Mouse (Mus musculus) kidney, adult 8-10 months (tissue): ENCODE measurements at regions not wholly inside any gene's neighbourhood (a gene's known extent, or its start where the extent isn't known, plus 50 kb on each side); places are given as distances from the start of the nearest gene placed in this dataset.
"Not testable (repeated sequence)": the region's sequence is repeated elsewhere in the genome, so short reads cannot be mapped to it uniquely, and the experiment has no call there.

ENCODE experiments used
- DNase-seq, 2 experiments: peaks; one replicate each; pipeline ENCODE4 v3.0.0; 2022

DNA sequence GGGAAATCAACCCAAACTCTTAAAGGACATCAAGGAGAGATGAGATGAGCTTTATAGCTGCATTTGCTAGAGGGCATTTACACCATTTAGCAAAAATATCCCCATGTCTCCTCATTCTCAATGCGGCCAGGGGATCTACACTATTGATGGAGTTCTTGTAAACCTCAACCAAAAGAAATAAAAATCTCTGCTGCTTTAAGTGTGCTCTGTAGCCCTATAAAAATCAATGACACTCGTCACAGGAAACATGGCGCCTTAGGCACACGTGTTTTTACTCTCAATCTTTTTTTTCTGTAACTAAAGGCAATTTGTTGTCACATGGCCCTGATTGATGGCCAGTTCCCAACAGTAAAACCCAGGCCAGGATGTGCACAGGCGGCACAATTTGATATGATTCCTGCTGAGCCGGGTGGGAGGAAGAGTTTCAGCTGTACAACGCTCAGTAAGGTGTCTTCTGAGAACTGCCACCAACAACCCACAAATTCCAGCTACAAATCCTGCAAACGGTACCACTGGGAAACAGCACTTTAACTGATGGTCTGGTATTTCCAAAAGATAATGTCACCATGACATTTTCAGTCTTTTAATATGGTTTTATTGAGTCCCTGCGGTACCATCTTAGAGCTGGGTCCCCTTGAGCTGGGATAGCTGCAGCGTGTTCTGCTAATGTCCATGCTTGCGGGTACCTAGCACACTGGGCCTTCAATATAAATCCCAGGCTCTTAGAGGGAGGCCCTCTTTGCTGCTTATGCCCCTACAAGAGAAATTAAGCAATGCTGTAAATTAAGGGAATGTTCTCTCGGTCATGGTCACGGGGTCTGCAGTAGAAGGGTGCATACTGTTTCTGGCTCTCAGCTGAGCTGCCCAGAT is 78.8 kb downstream of the Tpbg start:
- DNase-seq, result no peak

DNA sequence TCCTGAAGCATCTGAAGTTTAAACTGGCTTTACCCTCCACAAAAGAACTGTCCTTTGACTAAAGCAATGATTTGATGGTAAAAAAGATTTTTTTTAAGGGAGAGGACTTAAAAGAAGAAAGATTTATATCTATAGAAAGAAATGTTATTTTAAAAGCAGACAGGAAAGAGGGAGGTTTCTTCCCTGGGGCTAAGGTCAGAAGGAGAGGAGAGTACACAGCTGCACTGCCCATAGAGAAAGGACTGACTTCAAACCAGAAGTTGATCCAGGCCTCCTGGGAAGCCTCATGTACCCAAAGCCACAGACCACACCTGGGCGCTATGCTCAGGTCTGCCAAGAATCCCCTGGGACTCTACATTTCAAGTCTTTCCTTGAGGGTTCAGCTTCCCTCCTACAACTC is 83.1 kb downstream of the Tpbg start:
- no peak for DNase-seq

DNA sequence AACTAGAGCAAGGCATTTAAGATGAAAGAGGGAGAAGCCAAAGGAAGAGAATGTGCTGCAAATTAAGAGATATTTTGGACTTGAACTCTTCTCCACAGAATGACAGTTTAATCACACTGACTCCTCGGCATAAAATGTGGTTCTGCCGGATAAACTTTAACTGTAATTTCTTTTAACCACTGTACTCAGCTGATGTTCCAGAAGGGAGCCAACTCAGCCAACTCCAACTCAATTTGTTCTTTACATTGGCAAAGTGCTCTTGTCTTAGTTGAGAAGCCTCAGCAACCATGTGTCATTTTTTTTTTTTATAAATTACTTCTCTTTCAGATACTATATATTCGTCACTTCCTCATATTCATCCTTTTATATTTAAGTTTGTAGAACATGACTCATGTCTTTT is 90.0 kb downstream of the Tpbg start:
- no peak for DNase-seq

DNA sequence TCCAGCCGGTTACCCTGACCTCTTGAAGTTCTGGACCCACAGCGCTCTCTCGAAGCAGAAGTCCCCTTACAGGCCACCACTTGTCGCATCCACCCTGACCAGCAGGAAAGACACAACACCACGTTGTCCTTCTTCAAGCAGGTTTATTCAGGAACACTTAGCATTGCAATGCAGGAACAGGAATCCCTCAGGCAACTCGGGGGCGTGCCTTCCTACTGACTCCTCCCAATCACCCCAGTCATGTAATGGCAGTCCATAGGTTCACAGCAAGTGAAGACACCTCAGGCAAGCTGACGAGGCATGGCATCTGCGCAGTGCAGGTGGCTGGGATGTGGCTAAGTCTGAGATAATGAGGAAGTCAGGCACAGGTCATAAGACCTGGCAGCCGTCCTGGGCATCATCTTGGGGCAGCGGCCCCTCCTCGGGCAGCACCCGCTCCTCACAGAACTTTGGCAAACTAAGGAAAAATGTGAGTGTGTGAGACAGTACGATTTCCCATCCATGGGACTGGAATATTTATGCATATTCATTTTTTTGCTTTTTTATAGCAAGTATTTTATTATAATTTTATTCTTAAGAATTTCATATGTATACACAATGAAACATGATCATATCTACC is 101.0 kb downstream of the Tpbg start:
- not testable (repeated sequence) for DNase-seq

DNA sequence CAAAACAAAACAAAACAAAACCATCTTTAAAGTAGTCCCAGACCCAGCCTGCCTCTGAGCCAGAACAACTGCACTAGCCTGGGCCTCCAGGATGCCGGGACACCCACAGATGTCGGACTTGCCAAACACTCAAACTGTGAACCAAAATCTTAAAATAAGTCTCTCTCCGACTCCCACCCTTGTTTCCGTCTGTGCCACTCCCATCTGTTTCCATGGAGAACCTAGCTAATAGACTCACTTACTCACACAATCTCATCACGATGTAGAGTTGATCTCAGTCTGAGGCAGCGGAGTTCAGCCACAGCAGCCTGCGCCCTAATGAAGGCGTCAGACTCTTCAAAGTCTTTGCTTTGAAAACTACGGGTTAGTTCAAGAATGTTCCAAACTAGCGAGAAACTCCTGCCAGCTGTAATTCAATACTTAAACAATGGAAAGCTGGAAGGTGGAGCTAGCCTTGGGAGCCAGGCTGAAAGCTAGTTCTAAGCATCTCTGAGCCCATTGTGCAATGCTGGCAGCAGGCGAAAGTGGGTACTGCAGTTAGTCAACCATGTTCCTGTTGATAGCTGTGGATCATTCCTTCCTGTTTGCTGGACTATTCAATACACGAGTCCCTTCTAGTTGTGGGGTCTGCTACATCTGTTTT is 106.4 kb downstream of the Tpbg start:
- no peak for DNase-seq

DNA sequence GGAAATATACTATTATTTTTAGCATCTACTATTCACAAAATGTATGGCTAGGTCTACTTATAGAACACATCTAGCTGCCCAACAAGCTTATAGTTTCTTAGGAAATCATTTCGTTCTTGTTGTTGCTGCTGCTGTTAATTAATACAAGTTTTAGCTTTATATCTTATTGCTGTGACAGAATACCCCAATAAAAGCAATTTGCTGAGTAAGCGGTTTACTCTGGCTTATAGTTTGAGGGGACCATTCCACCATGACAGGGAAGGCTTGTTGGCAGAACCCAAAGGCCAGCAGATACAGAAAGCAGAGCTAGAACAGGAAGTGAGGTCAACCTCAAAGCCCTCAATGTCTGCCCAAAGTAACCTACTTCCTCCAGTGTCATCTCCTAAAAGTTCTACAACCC is 109.6 kb downstream of the Tpbg start:
- no peak for DNase-seq

DNA sequence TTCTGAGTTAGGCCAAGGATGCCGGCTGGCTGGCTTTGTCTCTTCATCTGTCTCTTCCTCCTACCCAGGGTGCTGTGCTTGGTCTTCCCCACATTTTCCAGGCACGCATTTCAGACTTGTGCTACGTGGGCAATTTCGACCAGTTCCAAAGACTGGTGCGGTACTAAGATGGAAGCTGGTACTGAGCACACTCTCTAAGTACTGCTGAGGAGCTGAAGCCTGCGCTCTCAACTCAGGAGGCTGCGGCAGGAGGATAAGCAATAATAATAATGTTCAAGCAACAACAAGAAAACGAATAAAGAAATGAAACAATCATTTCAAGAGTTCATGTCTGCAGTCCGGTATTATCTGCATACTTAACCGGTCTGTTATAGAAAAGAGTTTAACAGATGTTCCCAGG is 127.9 kb downstream of the Tpbg start:
- no peak for DNase-seq

DNA sequence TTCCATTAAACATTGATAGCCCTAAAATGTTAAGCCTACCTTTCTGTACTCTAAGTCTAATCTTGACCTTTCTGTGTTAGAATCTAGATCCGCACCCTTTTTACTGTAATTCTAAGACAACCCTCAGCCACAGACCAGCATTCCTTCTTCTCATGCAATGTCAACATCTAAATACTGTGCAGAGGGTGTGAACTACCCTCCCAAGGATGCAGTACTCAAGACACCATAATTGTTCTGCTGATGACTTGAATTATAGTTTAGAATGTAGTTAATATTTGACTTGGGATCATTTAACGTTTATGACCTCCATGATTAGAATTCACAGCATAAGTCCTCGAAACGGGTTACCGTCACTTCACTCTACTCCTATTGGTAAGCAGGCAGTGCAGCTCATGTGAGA is 139.2 kb downstream of the Tpbg start:
- DNase-seq, result no peak

DNA sequence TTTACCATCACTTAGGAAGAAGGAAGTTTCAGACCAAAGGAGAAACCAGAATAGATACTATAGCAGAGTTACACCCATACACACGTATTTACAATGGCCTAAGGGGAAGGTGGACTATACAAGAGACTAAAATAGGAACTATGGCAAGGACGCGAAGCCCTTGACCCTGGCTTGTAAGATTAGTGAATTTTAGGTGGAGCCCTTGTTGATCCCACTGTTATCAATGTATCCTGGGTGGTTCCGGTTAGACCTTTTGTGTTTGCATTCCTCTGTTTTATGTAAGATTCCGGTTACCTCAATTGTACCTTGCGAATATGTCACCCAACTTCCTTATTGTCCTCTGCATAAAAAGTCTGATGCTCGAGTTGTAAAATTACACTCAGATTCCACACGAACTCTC is 141.3 kb downstream of the Tpbg start:
- DNase-seq, result not testable (repeated sequence)

DNA sequence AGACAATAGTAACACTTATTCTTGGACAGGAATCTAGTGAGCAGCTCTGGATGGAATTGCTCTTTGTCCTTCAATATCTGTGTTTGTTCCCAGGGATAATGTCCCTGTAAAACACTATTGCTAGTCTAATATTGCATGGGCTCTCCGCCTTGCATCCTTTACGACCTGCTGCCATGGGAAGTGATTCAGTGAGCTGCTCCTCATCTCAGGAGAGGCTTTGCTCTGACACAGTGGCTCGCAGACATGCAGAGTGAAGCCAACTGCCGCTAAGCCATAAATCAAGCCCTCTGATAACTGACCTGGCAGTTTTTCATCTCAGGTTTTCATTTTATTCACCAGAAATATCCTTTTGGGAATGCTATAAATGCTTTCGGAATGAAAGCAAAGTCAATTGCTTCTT is 143.5 kb downstream of the Tpbg start:
- DNase-seq, result no peak

DNA sequence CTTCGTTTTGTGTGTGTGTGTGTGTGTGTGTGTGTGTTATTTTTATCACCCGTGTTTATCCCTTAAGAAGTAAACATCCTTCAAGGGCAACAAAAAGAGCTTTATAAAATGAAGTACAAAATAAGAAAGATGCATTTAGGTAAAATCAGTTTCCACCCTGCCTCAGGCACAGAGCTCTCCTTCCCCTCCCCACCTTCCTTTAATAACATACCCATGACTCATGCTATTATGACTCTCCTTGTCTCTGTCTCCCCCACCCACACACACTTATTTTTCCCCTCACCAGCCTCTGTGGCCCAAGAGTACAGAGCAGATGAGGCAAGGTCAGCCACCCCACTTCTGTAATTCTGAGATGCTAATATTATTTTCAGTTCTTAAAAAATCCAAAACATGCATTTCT is 144.0 kb downstream of the Tpbg start:
- DNase-seq, result no peak

DNA sequence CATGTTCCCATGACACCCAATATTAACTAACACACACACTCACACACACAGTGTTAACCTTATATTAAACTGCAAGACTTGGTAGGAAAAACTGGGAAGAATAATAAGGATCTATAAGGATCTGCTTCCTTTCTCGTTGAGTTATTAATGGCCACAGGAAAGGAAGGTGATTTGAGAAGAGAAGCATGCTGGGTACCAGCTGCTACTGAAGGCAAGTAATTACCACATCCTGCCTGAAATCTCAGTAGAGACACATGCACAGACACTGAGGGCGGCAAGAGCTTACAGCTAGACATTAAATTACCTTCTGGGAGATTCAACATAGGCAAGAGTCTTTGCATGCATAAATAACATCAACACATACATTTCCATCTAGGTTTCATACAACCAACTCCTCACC is 160.8 kb downstream of the Tpbg start:
- no peak for DNase-seq

DNA sequence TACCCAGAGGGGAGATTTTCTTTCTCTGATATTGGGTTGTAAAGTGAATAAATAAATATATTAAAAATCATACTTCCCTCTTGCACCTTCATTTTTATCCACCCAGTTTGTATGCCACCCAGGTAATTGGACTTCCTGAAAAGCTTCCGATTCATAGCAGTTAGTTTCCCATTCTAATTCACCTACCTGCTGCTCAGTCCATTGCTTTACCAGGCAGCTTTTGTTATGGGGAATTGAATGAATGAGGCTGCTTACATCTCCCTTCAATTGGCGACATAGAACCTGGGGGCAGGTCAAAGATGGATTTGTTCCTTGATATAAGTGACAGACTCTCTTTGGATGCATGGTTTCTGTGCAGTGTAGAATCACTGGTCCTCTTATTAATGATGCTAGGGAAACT is 169.5 kb downstream of the Tpbg start:
- DNase-seq, result no peak

DNA sequence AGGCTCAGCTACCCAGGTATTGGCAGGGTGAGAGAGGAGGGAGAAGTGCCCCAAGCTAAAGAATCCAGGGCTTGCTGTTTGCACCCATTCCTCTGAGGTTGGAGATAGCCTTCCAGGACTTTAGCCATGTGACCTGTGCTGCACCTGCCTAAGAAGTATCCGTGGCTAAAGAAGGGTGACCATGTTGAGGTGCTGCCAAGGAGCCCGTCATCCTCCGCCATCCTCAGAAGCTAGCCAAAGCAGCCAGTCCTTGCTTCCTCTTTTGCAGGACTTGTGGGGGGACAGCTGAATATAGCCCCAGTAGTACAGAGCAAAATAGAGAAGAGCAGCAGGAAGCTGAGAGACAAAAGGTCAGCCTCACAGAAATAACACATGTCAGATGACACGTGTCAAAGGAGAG is 173.7 kb downstream of the Tpbg start:
- no peak for DNase-seq

DNA sequence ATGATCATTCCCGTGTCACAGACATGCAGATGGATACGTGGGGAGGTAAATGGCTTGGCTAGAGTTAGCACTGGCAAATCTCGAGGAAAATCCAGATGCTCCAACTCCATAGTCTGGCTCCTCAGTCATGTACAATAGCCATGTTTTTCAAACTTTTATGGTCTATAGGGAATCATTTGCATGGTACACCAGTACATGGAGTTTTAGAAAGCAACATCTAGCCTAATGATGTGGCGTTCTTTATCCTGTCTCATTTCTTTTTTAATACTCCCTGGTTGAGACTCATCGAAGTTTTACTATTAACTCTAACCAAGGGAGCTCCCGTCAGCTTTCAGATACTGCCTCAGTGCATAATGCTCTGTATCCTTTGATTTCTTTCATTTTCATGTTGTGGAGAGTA is 178.0 kb downstream of the Tpbg start:
- no peak for DNase-seq

DNA sequence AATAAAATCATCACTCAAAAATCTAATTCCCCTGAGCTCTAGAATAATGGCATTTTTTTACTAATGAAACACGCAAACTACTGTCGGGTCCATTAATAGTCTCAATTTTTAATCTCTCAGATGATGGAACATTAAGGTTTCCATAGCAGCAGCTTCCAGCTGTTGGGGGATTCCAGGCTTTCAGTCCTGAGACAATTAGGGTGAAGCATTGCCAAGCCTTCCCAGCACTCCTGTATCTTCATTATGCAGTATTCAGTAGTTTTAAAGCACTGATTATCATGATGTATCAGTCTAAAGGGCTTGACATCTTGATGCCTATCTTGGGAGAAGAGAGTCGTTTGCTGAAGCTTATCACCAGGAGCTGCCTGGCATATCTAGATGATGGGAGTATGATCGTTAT is 178.6 kb downstream of the Tpbg start:
- no peak for DNase-seq

DNA sequence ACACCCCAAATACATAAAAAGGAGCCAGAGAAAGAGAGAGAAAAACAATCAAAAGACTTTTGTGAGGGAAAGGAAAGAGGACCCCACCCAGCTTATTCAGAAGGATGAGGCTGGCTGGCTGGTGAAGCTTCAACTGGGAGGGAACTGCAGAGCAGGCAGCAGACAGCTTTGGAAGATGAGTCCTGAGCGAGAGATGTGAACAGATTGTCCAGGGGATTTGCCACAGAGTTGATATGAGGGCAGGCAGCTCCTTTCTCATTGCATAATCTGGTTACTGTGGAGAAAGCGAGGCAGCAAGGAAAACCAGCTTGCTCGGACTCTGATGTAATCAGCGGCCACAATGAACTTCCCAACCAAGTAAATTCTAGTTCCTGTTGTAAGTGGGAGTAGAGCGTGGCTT is 188.6 kb downstream of the Tpbg start:
- DNase-seq, result no peak

DNA sequence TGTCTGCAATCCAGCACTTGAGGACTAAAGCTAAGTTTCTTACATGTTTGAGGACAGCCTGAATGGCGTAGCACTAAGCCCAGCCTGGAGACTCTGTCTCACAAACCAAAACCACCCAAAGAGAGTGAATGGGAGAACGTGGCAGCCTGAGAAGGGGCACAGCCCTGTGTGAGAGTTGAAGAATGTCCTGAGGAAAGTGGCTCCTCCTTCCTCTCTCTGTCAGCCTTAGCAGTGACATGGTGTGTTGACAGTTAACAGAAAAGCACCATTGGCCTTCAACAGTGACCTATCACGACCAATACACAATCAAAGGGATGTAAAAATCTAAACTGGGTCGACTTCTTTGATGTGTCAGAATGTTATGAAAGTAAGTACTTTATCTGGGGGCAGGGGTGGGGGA is 201.9 kb downstream of the Tpbg start:
- no peak for DNase-seq

DNA sequence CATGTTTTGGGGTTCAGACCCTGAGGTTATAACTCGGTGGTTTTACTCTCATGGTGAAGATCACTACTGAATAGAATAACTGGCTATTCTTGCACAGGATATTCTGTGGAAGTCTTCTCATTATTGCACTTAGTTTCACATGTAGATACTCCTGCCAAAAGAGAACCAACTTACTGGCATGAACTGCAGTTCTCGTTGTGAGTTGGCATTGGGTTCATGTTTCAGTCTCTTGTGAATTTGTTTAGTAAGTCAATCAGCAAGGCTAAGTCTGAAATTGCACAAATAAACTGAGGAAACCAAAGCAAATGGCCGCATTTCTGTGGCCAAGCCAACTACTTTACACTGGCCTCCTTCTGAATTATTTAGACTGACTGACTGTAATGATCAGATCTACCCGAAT is 215.9 kb downstream of the Tpbg start:
- DNase-seq, result no peak

DNA sequence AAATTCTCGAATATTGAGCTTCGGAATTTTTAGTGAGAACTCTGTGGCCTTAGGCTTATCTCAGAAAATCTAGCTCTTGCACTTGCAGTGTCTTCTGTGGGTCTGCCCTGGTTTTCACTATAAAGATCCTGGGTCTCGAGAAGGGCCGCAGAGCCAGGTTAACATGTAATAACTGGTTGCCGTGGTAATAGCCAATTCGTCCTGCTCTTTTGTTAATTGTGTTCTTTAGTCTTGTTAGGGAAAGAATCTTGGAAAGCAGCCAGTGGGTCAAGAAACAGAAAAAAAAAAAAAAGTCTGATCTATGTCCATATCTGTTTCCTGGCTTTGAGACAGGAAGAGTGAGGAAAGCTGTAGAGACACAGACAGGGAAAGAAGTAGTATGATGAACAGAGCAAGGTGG is 217.9 kb downstream of the Tpbg start:
- no peak for DNase-seq

DNA sequence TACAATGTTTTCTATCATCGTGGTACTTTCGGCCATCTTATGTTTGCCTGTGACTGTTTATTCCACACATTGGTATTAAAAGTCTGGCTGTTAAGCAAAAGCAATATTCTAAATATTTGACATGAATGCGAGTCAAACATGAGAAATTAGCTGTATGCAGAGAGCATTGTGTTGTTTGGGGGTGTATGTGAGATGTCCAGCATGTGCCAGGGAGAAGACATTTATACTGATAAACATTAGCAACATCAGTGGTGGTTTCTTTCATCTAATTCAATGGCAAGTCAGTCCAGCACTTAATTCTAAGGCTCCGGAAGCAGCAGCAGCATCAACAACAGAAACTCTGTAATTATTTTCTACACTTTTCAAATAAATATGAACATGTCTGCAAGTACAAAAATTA is 219.1 kb downstream of the Tpbg start:
- DNase-seq, result no peak

DNA sequence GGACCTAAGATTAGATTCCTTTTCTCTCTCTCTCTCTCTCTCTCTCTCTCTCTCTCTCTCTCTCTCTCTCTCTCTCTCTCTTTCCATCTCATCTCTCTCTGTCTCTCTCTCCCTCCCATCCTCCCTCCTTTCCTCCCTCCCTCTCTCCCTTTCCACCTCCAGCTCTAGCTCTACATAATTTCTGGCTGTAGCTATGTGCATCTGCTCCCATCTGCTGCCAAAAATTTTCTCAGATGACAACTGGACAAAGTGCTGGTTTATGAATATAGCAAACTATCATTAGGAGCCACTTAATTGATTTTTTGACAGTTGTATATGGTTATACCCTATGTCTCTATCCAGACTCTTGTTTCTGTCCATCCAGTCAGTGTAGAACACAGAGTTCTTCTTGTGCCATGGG is 237.1 kb downstream of the Tpbg start:
- DNase-seq, result no peak

DNA sequence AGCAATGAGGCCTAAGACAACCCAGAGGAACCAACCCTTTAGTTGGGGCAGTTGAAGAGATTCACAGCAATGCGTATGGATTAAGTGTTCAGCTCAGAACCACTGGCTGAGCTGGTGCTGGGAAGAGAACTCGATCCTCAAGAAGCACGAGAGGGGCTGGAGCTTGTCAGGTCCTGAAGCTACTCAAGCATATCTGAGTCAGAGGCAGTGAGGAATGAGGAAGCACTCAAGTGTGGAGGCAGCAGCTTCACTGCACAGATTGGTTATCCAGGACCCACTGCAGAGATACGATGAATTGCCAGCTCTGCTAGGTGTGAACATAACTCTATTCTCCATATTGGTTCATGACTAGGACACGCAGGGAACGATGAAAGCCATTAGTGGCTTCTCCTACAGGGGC is 239.7 kb downstream of the Tpbg start:
- no peak for DNase-seq

DNA sequence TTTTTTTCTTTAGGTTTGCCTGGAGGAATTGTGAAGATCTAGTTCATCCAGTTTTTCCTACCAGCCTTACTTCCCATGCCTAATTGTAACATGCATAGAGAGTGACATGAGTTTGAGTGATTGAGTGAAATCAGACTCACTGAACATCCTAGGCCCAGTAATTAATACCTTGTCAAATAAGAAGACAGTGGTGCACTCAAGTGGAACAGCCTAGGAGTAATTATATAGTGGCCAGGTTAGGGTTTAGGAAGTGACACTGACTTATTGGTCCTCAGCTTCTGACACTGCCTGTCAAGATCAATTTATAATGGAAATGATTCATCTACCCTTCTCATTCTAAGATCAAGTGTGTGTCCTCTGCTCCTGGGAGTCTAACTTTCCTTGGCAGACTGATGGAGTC is 250.8 kb downstream of the Tpbg start:
- no peak for DNase-seq
